Mouse (Mus musculus): Measurements from ENCODE around the gene Mapk7. TPM values are rescaled to one million over a fixed set of nuclear protein-coding genes. Genes with fewer than 3 reads are reported as not detected.
A peak's percentile ranks its signal among the peaks of the same experiment; 100 is the strongest.

The Mapk7 gene
- total RNA-seq, 2 experiments from 2014 or later = 21.6 to 22.9 TPM

DNA sequence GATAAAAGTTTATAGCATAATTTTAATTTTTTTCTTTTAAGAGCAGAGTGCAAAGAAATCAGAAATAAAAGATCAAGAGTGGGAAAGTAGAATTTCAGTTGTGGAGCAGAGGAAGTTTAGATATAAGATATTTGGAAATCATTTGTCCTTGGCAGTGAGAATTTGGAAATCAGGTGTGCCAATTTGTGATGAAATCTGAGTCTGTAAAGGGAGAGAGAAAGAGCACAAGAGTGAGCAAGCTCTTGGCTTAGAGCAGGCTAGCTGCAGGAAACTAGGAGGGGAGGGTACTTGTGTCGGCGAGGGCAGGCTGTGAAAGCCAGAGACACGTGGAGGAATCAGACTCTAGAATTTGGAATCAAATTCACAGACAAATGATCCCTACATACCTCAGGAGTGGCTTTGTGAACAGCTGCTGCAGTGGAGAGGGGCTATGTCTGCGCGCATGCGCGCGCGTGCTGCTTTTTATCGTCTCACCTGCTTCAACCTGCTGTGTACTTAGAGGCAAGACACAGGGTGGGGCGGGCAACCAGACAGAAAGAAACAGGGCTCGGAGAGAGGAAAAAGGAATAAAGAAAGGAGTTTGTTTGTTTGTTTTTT lies 17.3 kb downstream of the Mapk7 start:
- DNase-seq (ENCODE audit: low spot score in 2 of 2) = peak in 1 of 2 experiments; percentile 38

DNA sequence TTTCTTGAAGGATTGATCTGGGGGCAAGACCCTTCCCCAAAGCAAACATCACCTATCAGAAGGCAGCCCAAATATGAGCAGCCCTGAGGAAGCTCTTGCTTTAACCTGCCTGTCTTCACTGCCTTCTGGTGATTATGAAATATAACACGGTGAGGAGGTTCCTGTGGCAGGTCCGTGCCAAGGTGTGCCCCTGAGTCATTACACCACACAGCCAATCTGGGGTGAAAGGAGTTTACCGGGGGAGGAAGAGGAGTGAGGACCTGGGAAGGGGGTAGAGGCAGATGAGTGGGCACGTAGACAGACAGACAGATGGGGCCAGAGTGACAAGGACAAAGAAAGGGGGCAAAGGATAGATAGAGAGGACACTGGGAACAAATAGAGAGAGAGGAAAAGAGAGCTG lies 20.6 kb downstream of the Mapk7 start:
- intact Hi-C loops (cut with DNase I) = no loop called here
- DNase-seq (ENCODE audit: low spot score in 2 of 2) = no peak

More for the DNA sequence above, 17.3 kb downstream of the Mapk7 start:
- intact Hi-C loops (cut with DNase I) = loop anchor here (1.0 kb wide), 1 partner anchor 43 kb away; no protein-coding TSS in a partner anchor

DNA sequence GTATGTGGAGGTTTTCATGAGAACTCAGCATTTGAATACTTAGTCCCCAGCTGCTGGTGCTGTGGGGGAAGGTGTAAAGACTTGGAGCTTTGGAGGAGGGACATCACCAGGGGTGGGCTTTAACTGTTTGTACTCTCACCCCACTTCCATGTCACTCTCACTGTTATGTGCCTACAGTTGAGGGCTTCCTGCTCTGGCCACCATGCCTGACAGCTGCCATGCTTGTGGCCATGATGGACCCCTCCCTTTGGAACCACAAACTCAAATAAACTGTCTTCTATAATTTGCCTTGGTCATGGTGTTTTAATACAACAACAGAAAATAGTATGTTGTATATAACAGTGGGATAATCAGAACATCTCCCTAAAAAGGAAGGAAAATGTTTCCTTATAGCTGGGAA lies 23.3 kb downstream of the Mapk7 start:
- intact Hi-C loops (cut with DNase I) = no loop called here
- DNase-seq (ENCODE audit: low spot score in 2 of 2) = no peak

DNA sequence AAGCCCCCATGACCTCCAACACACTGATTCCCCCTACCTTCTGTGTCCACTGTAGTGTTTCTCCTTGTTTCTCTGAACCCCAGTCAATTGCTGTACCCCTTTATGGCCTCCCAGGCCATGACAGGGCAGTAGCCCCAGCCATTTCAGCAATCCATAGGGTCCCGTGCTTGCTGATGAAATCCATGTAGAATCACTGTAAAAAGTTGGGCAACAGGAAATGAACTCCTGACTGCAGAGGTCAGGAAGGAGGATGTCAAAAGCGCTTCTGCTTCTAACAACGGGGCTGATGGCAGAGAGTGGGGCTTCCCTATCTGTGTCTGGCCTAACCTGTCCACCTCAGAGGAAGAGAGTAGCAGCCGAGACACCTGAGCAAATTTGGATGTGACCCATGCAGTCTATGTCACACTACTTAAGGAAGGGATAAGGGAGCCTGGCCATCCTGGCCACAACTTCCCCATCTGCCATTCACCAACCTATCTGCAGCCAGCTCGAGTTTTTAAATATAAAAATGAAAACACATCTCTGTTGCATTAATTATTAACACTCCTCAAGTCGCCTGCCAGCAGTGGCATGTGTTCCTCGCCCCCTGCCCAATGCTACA lies 24.8 kb downstream of the Mapk7 start:
- intact Hi-C loops (cut with DNase I) = no loop called here
- no peak for DNase-seq (ENCODE audit: low spot score in 2 of 2)

DNA sequence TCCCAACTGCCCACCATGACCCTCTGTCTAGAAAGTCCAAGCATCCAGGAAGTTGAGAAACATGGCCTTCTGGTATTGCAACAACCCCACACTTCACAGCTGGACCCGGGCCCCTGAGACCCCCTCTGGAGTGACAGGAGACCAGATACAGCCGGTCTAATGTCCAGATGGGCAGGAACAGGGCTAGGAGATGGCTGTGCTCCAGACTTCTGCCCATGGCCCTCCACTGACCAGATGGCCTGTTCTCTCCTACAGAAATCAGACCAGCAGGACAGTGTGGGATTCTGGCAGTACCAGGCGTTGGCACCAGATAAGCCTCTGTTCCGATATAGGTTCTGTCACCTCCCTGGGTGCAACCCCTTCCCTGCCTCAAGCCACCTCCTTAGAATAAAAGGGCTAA lies 25.7 kb downstream of the Mapk7 start:
- intact Hi-C loops (cut with DNase I) = no loop called here
- no peak for DNase-seq (ENCODE audit: low spot score in 2 of 2)

DNA sequence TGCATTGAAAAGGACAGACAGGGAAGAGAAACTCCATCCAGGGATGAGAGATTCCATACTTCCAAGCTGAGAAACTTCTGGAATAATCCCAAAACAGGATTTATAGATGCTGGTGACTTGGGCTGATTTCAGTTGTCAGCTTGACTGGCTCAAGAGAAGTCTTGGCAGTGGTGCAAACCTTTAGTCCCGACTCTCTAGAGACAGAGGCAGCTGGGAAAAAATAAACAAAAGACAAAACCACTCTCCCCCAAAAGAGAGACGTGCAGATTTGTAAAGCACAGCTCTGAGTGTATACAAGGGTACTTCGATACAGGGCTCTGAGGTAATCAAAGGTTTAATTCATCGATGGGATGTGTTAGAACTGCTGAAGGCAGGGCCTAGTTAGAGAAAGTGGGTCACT lies 28.8 kb downstream of the Mapk7 start:
- DNase-seq (ENCODE audit: low spot score in 2 of 2) = no peak
- intact Hi-C loops (cut with DNase I) = no loop called here

DNA sequence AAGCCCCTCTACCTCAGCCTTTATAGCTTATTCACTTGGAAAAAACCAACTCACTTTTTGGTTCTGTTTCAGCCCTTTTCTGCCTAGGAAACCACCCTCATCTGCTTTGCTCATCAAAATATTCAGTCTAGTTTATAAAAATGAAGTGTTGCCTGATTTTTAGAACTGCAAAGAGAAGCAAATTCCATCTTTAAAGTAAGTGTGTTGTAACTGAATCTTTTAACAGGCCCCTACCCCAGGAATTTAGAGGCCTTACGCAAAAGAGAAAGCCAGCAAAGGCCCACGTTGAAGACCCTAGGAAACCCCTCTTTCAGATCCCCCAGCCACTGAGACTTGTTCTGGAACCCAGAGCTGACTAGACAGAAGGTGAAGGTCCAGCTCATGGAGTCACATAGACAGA lies 30.1 kb downstream of the Mapk7 start:
- intact Hi-C loops (cut with DNase I) = no loop called here
- no peak for DNase-seq (ENCODE audit: low spot score in 2 of 2)

DNA sequence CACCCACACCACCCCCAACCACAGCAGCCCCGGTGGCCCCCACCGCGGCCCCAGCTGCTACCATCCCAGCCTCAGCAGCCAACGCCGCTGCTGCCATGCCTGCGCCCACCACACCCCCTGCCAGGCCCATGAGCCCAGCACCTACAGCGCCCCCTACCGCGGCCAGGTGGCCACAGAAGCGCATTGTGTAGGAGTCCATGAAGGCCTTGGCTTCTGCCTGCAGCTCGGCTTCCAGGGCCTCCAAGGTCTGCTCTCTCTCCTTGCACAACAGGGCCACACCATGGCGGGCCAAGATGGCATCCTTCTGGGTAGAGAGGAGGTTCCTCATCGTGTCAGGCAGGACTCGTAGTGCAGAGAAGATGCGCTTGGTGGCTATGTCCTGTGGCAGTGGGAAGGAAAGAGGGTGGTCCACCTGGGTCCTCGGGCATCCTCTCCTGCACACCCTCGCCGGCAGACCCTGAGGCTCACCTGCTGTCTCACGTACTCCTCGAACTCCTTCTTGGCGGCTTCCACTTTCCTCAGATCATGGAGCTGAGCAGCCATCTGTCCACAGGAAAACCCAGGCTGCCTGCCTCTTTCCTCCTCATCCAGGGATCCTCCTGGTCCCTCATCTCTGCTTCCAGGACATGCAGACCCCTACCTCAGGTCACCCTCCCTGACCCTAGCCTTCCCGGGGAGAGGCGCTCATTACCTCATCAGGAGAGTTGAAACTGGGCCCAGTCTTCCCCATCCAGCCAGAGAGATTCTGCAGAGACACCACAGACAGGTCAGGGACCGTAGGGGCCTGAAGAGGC lies 44.5 kb downstream of the Mapk7 start:
- peak; percentile 46 to 49 for DNase-seq (ENCODE audit: low spot score in 2 of 2)
- intact Hi-C loops (cut with DNase I) = loop anchor here (5.0 kb wide), 1 partner anchor 43 kb away; the partner anchor contains the start of gene Mapk7

DNA sequence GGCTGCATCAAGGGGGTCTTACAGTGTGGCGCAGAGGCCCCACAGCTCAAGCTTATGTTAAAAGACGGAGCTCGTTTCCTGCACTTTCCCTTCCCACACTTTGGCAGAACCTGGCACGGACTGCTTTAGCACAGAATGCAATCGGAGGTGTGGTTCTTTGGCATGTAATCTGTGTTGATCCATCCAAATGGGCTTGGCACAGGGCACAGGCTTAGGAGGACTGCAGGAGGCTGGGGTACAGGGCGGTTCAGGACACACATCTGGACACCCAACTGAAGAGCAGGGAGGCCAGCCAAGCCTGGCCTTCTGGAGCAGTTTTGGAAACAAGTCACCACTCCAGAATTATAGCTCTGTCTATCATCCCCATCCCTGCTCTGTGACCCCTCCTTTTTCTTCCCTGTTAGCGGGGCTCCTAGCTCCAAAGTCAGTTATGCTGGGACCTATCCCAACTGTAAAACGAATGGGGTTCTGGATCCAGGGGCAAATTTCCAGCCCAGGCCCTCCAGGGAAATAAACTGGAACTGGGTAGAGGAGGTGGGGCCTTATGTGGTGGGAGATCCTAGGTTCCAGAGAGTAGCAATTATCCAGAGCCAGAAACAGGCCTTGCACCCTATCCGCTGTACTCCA lies 45.5 kb downstream of the Mapk7 start:
- intact Hi-C loops (cut with DNase I) = no loop called here
- DNase-seq (ENCODE audit: low spot score in 2 of 2) = peak; percentile 51 to 52

DNA sequence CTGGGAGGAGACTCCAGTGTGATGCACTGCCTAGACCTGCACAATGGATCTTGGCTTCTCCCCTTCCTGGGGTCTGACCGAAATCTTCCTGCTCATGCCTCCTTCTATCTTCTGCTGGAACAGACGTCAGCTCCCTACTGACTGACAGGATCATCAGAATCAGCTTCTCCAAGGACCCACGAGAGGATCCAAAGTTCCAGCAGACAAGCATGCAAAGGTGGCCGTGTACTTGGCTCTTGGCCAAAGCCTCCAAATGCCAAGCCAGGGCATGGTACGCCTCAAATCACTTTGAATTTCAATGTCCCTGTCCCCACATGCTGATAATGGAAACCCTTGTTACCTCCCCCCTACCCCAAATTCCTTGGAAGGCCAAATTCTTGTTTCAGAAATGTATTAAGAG lies 46.2 kb downstream of the Mapk7 start:
- intact Hi-C loops (cut with DNase I) = no loop called here
- no peak for DNase-seq (ENCODE audit: low spot score in 2 of 2)

DNA sequence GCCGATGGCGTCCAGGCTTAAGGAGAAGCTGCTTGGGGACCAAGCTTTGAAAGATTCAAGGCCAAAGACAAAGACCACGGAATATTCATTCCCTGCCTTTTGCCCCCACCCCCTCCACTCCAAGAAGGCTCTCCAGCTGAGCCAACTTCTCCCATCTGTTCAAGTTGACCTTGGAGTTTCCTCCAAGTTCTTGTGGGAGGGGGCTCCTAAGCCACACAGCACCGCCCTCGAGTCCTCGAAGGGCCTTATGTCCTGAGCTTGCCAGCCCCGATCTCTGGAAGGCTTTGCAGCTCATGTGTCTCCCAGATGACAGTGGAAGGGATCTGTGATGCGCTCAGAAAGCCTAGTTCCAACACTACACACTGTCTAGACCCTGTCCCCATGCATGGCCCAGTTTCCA lies 46.9 kb downstream of the Mapk7 start:
- intact Hi-C loops (cut with DNase I) = no loop called here
- DNase-seq (ENCODE audit: low spot score in 2 of 2) = no peak

DNA sequence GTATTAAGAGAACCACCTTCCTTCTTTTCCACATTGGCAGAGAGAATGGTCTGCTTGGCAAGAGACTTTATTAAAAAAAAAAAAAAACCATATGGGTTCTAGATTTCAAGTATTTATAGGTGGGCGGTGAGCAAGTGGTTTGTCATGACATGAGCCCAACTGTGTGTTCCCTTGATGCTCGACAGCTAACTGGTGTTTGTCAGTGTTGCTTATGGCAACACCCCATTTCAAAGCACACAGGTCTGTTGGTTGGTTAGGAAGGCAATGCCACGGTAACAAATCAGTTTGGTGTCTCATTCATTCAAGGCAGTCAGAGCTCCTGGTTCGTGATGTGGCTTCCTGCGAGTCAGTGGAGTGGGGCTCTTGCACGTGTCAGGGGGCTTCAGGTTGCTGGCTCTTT lies 50.4 kb downstream of the Mapk7 start:
- intact Hi-C loops (cut with DNase I) = no loop called here
- no peak for DNase-seq (ENCODE audit: low spot score in 2 of 2)

DNA sequence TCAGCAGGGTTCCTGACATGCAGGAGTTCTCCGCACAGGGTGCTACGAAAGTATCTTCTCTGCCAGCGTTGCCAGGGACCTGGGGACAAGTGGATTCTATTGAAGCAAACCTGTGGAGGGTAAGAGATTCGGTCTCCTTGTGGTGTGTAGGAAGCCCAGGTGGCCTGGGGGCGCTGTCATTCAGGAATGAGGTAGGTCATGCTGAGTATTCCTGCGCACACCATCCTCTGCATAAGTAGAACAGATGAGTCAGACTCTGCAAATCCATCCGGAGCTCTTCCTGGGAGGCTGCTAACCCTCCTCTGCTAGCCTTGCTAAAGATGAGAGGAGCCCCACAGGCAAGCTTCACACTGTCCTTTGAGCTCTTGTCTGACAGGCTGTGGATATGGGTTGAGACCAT lies 52.5 kb downstream of the Mapk7 start:
- DNase-seq (ENCODE audit: low spot score in 2 of 2) = peak; percentile 58 to 61
- intact Hi-C loops (cut with DNase I) = no loop called here

DNA sequence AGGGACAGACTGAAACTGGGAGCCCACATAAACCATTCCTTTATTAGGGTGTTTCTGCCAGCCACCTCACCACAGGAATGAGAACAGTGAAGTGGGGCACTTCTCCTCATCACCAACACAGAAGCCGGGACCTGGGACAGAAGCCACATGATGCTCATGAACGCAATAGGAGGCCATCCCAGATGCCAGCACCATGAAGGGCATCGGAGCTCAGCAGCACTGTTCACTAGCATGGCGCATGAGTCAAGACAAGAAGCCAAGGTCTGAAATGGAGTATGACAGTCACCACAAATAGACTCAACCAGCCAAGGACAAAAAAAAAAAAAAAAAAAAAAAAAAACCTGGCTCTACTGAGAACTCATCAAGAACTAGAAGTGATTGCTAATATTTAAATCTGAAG lies 53.8 kb downstream of the Mapk7 start:
- intact Hi-C loops (cut with DNase I) = no loop called here
- DNase-seq (ENCODE audit: low spot score in 2 of 2) = no peak

DNA sequence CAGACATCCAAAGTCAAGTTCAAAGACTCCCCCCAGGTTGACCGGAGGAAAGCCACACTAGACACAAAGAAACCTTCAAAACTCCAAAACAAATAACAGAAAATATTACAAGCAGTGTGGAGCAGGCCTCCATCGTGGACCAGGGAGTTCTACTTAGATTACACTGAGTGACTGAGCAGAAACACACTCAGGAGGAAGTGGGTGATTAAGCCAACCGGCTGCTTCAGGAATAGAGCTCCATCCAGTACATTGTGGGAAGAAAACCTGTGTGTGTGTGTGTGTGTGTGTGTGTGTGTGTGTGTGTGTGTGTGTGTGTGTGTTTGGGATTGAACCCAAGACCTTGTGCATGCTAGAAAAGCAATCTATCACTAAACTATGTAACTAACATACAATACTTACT lies 55.0 kb downstream of the Mapk7 start:
- intact Hi-C loops (cut with DNase I) = no loop called here

More for the DNA sequence above, 55.0 kb downstream of the Mapk7 start:
- DNase-seq (ENCODE audit: low spot score in 2 of 2) = peak in 1 of 2 experiments; percentile 29

Other genes starting within 250 kb of the Mapk7 start
- 10 to 100 TPM; 51.1 to 52.1 TPM for gene Aldh3a2, start 226.9 kb downstream of the Mapk7 start, total RNA-seq (2021)
- gene Slc47a2, start 151.5 kb downstream of the Mapk7 start, total RNA-seq (2021) = not detected
- 1 to 10 TPM in 1 of 2 experiments, under 1 TPM in 1; 0.99 to 1.9 TPM for gene Slc47a1, start 116.1 kb downstream of the Mapk7 start, total RNA-seq (2021)
- 100 to 1,000 TPM; 274 to 345 TPM for gene Rnf112, start 40.3 kb downstream of the Mapk7 start, total RNA-seq (2021)
- 1 to 10 TPM; 2.6 to 3.3 TPM for gene Mfap4, start 9.0 kb downstream of the Mapk7 start, total RNA-seq (2021)
- gene B9d1, start 10.7 kb upstream of the Mapk7 start, total RNA-seq (2021) = 10 to 100 TPM; 40.3 to 44.4 TPM
- gene Epn2, start 85.3 kb upstream of the Mapk7 start, total RNA-seq (2021) = 100 to 1,000 TPM; 111 to 126 TPM
- 1 to 10 TPM; 5.2 to 5.5 TPM for gene Grap, start 158.9 kb upstream of the Mapk7 start, total RNA-seq (2021)
- under 1 TPM in 1 of 2 experiments, not detected in 1; 0.07 TPM for gene Fam83g, start 189.7 kb upstream of the Mapk7 start, total RNA-seq (2021)
- under 1 TPM; 0.22 to 0.23 TPM for gene Slc5a10, start 226.4 kb upstream of the Mapk7 start, total RNA-seq (2021)